Mouse (Mus musculus): ENCODE measurements around the gene Smarca2. TPM values are rescaled to one million over a fixed set of nuclear protein-coding genes. Genes with fewer than 3 reads are reported as not detected.

Gene Smarca2
- total RNA-seq, 2 experiments from 2014 or later: 57.0 to 57.4 TPM

- no peak for DNase-seq (ENCODE audit: low spot score)
- intact Hi-C loops (cut with DNase I): no loop called here
Observed at GRCm38 (mm10) chr19:26767454-26767853, 162.6 kb downstream of the Smarca2 start.

- intact Hi-C loops (cut with DNase I): no loop called here
- DNase-seq (ENCODE audit: low spot score): no peak
Observed at GRCm38 (mm10) chr19:26767941-26768340, 163.1 kb downstream of the Smarca2 start.

DNA sequence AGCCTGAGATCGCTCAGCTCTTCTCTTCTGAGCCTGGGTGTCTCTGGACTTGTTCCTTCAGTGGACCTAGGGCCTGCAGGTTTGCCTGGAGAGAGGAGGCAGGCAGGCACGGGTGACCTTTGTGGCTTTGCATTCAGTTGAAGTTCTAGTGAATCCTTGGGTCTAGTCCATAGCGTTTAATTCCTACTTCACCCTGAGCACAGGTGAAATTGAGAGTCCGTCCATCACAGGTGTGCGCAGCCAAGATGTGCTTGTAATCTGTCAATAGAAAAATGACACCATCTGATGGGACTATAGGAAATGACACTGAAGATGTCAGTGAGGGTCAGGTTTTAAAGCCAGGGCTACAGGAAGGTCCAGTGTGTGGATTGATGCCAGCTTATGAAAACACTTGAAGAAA is 164.0 kb downstream of the Smarca2 start:
- DNase-seq (ENCODE audit: low spot score): no peak
- intact Hi-C loops (cut with DNase I): no loop called here

DNA sequence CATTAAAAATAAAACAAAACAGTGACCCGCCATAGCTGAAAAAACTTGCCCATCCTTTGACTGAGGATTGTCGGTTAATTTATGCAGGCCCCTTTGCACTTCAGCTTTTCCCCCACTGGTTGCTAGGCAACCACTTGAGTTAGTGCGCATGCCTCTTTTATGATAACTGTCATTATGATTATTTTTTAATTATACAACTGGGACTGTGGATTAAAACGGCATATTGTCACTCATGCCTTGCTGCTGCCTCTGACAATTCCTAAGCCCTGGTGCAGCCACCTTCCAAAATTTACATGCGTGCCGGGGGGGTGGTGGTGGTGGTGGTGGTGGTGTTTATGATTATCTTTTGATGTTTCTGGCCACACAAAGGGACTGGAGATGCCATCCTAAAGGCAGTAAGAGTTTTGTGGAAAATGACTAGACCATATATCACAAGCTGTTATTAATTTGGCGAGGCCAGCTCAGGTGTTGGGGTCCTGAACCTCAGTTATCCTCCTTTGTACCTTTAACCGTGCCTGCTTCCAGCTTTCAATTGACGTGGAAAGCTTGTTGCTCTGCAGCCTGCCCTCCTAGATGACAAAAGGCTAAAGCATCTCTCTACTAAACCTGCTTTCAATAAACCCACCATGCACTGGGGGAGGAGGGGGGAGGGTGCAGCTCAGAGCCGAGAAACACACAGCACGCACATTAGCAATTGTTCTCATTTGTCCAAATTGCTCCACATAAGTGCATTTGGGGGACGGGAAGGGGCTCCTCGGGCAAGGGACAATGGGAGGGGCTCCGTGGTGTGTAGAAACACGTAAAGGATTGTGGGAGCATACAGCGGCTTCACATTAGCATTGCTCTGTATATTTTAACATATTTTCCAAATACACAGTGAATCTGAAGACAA is 165.0 kb downstream of the Smarca2 start:
- DNase-seq (ENCODE audit: low spot score): no peak
- intact Hi-C loops (cut with DNase I): no loop called here

DNA sequence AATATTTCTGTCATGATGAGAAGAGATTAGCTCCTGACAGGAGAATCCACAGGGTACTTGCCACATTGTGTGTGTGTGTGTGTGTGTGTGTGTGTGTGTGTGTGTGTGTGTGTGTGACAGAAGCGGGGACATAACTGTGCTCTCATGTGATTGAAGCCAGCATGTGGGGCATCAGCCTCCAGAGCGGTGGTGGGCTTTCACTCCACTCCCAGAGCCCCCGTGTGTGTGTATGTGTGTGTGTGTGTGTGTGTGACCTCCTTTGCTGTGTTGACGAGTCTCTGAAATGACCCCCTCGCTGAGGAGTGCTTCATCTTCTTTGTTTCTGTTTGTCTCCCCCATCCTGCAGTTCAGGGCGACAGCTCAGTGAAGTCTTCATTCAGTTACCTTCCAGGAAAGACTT is 165.7 kb downstream of the Smarca2 start:
- no peak for DNase-seq (ENCODE audit: low spot score)
- intact Hi-C loops (cut with DNase I): no loop called here

DNA sequence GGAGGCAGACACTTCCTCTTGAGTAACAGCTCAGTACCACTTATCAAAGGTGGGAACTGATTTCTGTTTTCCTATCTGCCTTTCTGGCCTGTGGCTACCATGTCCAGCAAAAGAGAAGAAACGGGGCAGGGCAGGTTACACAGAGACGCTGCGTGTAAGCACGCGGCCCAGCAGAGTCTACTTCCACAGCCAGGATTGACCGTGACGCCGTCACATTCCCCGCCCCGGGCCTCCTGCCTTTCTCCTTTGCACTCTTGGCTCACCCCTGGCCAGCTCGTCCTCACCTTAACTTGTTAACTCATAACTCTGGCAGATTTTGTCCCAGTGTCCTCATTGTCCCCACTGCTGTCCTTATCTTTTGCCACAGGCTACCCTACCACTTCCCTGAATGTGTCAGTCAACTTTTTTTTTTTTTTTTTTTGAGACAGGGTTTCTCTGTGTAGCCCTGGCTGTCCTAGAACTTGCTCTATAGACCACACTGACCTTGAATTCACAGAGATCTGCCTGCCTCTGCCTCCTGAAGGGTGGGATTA is 167.3 kb downstream of the Smarca2 start:
- intact Hi-C loops (cut with DNase I): no loop called here

GRCm38 (mm10) chr19:26776066-26777025 is 171.5 kb downstream of the Smarca2 start:
- intact Hi-C loops (cut with DNase I): no loop called here
- DNase-seq (ENCODE audit: low spot score): no peak

More for the DNA sequence above, 167.3 kb downstream of the Smarca2 start:
- DNase-seq (ENCODE audit: low spot score): no peak

DNA sequence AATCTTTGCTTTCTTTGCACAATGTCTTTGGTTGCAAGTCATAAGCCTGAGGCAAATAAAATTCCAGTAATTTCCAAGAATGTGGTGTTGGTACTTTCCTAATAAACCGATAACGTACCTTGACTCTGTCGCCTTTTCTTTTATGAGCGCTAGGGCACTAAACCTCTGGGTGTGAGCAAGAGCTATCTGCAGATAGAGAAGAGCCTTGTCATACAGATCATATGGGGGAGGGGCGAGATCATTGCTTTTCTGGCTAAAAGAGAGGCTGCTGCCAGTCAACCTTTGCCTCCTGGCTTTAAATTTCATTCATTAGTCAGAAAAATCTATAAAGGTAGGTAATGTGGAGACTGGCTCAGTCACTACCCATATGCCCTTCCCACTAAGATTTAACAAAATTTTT is 173.3 kb downstream of the Smarca2 start:
- no peak for DNase-seq (ENCODE audit: low spot score)
- intact Hi-C loops (cut with DNase I): no loop called here

- intact Hi-C loops (cut with DNase I): no loop called here
- no peak for DNase-seq (ENCODE audit: low spot score)
Observed at GRCm38 (mm10) chr19:26781209-26781608, 176.4 kb downstream of the Smarca2 start.

- intact Hi-C loops (cut with DNase I): no loop called here
- DNase-seq (ENCODE audit: low spot score): no peak
Observed at GRCm38 (mm10) chr19:26788446-26788845, 183.6 kb downstream of the Smarca2 start.

GRCm38 (mm10) chr19:26790386-26791346 is 185.8 kb downstream of the Smarca2 start:
- intact Hi-C loops (cut with DNase I): no loop called here
- DNase-seq (ENCODE audit: low spot score): no peak

DNA sequence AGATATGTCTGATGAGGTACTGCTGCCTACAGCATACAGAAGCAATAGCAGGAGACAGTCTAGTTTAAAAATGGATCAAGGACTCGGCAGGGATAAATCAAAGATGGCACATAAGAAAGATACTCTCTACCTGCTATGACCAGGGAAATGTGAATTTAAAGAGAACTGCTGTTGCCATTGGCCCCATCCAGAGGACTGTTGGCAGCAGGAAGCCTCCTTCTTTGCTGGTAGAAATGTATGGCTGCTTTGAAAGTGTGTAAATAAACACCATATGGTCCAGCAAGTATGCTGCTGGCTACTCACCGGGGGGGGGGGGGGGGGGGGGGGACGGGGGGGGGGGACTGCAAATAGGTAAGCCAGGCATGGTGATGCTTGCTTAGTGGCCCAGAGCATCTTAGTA is 189.5 kb downstream of the Smarca2 start:
- intact Hi-C loops (cut with DNase I): no loop called here
- no peak for DNase-seq (ENCODE audit: low spot score)

DNA sequence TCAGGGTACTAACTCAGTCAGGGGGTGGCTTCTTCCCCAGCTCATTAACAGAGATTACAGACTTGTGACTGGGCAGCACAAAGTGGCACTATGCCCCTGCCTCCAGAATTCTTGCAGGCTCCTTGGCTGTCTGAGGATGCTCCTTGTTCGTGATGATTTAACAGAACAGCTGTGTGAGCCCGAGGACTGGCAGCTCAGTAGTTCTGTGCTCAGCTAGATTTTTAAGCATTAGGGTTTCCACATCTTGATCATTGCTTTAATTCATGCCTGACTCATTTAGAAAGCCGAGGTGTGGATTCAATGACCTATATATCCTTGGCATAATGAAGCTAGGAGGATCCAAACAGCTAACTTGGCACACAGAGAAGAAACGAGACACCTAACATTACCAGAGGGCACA is 191.2 kb downstream of the Smarca2 start:
- no peak for DNase-seq (ENCODE audit: low spot score)
- intact Hi-C loops (cut with DNase I): no loop called here

DNA sequence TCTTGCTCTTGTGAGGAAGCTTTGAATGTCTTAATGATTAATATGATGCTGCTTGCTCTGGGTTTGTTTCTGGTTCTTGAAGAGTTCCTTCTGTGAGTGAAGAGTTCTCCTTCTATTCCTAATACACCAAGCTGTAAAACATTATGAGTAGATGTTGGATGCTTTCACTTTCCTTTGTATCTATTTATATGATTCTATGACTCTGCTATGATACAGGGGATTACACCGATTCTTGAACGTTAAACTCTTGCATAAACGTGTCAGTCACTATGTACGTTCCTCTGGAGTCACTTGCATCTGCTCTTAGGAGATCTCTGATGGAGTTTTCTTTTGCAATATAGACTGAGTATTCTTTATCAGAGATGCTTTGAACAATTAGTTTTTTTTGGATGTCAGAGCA is 199.6 kb downstream of the Smarca2 start:
- intact Hi-C loops (cut with DNase I): no loop called here
- no peak for DNase-seq (ENCODE audit: low spot score)

DNA sequence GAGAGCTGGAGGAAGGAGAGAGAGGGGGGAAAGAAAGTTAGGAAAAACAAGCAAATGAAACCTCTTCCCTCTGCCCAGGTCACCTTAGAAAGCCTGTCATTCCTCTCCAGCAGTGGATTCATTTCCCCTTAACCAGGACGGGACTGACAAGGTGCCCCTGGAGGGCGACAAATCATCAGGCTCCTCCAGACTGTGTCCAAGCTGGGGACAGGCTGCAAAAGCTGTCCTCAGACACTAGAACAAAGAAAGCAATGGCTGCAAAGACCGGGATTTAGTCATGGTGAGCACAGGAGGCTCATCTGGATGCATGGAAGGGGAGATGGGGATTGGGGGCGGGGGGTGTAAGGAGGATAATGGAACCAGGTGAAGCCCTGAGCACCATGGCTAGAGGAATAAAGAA is 209.8 kb downstream of the Smarca2 start:
- intact Hi-C loops (cut with DNase I): loop anchor here (10.0 kb wide), 1 partner anchor 600 kb away; no protein-coding TSS in a partner anchor
- DNase-seq (ENCODE audit: low spot score): no peak

DNA sequence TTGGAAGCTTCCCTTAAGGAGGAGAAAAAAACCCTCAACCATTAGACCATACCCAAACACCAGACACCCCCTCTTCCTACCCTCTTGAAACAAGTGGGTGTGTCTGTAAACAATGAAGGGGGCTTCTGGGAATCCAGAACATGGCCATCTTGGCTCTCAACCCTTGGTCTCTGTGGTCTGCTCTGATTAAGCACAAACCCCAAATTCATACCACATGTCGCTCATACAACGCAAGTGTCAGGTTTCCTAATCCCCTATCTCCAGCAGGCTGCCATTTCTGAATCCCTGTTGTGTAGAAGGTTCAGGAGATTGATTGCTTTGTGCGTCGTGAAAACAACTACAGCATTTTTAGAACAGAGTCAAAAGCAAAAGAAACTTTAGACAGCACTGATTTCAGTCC is 213.1 kb downstream of the Smarca2 start:
- intact Hi-C loops (cut with DNase I): loop anchor here (10.0 kb wide), 1 partner anchor 597 kb away; no protein-coding TSS in a partner anchor
- no peak for DNase-seq (ENCODE audit: low spot score)
